Mouse (Mus musculus): ENCODE data around the gene Bbs1. TPM values are rescaled to one million over a fixed set of nuclear protein-coding genes. Genes with fewer than 3 reads are reported as not detected.
A peak's percentile ranks its signal among the peaks of the same experiment; 100 is the strongest.

Gene Bbs1
- polyA plus RNA-seq, 1 experiment from 2014 or later, result 10.1 TPM

DNA sequence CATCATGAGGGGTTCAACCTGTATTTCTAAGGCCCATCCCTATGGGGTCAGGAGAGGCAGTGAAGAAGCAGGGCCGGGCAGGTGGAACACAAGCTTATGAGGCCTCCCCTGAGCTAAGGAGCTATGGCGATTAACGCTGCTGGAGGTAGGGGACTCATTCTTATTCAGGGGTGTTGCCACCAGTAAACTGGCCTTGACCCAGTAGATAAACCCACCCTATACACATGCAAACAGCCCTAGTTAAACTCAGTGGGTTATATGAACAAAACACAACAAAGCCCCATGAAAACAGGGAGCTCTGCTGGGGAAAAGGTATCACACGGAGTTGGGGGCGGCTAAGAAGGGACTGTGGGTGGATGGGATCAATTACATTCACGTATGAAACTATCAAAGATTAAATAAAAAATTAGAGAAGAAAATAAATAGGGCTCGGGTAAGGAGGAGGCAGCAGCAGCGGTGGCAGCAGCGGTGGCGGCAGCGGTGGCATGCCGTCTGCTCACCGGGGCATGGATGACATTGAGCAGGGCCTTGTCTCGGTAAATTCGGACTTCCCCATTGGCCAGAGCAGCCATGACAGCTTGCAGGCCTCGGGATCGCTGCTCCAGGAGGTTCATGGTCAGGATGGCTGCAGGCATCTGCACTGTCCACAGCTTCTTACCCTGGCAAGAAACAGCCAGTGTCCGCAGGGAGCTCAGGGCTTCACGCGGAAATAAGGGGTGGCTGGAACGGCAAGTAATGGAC, 9.5 kb downstream of the Bbs1 start:
- H3K36me3 ChIP-seq (ENCODE audit: control insufficient read depth, insufficient read depth), result peaks cover 3% of the 10 kb centered on the region; the same call in 1 of the 2 replicates
- H3K4me2 ChIP-seq (ENCODE audit: low read length), result no peak overlapping the region
- 55% methylated on average over 21 of the region's 21 CpGs for whole genome bisulfite sequencing
- no peaks in the 10 kb centered on the region for H3K9me3 ChIP-seq (ENCODE audit: control insufficient read depth, low read length)
- no peak overlapping the region for H3K9ac ChIP-seq (replicated peaks; ENCODE audit: low read depth, low read length)
- no peaks in the 10 kb centered on the region for H3K27me3 ChIP-seq (replicated peaks; ENCODE audit: control insufficient read depth, insufficient read depth, low read length)
- no peak for ATAC-seq
- no peak overlapping the region for H3K4me3 ChIP-seq (replicated peaks; ENCODE audit: low read length)
- H3K4me1 ChIP-seq (replicated peaks; ENCODE audit: control insufficient read depth, insufficient read depth, low read length), result no peaks in the 10 kb centered on the region
- H3K27ac ChIP-seq (ENCODE audit: low read length), result no peak overlapping the region

DNA sequence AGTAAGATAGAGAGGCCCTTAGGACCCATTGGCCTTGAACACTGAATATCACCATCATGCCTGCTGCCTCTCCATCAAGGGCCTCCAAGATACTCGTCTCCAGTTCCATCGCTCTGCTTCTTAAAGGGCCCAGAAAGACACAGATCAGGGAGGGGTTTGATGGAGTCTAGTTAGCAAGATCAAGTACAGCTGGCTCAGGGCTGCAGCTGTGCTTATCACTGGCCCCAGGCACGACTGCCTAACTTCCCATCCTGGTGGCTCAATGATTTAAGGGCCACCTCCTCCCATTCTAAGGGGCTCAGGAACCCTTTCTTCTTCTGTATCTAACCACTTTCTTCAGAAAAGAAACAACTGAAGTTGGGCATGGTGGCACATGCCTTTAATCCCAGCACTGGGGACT, 14.6 kb downstream of the Bbs1 start:
- ATAC-seq, result no peak
- Histone ChIP-seq H3K4me2 (ENCODE audit: low read length) (no peak overlapping the region), H3K4me3 (replicated peaks; ENCODE audit: low read length) (no peak overlapping the region), H3K4me1 (replicated peaks; ENCODE audit: control insufficient read depth, insufficient read depth, low read length) (no peaks in the 10 kb centered on the region), H3K27ac (ENCODE audit: low read length) (no peak overlapping the region), H3K27me3 (replicated peaks; ENCODE audit: control insufficient read depth, insufficient read depth, low read length) (no peaks in the 10 kb centered on the region), H3K9me3 (ENCODE audit: control insufficient read depth, low read length) (no peaks in the 10 kb centered on the region), H3K9ac (replicated peaks; ENCODE audit: low read depth, low read length) (no peak overlapping the region), H3K36me3 (ENCODE audit: control insufficient read depth, insufficient read depth) (no peaks in the 10 kb centered on the region; the same call in 1 of the 2 replicates)
- 92% methylated on average over 3 of the region's 3 CpGs for WGBS

DNA sequence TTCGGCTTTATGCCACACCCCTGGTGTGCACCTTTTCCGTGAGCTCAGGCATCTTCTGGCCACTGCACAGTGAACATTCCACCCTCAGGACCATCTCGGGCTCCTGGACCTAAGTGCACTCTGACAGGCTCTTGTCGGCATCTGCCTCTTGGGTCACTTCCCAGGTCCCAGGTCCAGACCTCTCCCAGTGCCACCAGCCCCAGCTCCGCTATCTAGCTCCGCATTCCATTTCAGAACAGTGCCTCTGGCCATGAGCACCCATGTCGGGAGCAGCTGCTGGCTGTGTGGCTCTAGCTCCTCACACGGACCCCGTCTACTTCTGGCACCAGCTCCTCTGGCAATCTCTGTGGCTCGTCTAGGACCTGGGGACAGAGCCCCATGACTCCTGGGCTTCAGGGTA, 16.6 kb downstream of the Bbs1 start:
- ATAC-seq, result no peak
- Histone ChIP-seq H3K9me3 (ENCODE audit: control insufficient read depth, low read length) (no peaks in the 10 kb centered on the region), H3K27me3 (replicated peaks; ENCODE audit: control insufficient read depth, insufficient read depth, low read length) (no peaks in the 10 kb centered on the region), H3K4me1 (replicated peaks; ENCODE audit: control insufficient read depth, insufficient read depth, low read length) (no peaks in the 10 kb centered on the region), H3K36me3 (ENCODE audit: control insufficient read depth, insufficient read depth) (no peaks in the 10 kb centered on the region; the same call in 1 of the 2 replicates), H3K9ac (replicated peaks; ENCODE audit: low read depth, low read length) (no peak overlapping the region), H3K27ac (ENCODE audit: low read length) (no peak overlapping the region), H3K4me3 (replicated peaks; ENCODE audit: low read length) (no peak overlapping the region), H3K4me2 (ENCODE audit: low read length) (no peak overlapping the region)
- WGBS, result 87% methylated on average over 10 of the region's 10 CpGs

DNA sequence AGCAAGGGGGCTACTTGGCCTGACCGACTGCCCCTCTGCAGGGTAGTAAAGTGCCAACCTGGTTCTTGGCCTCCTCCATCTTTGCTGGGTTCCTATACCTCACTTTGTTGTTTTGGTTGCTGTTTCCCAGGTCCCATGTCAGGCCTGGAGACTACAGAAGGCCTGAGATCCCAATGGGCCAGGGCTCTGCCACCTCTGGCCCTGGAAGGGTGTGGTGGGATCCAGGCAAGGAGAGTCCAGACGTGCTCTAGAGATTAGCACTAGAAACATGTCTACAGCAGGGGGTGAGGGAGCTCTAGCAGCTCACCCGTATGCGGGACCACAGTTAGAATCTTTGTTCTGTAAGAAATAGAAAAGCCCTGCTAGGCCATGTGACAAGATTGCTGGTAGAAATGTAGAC, 22.5 kb downstream of the Bbs1 start:
- ATAC-seq, result no peak
- H3K27ac ChIP-seq (ENCODE audit: low read length), result no peak overlapping the region
- no peak overlapping the region for H3K9ac ChIP-seq (replicated peaks; ENCODE audit: low read depth, low read length)
- H3K4me1 ChIP-seq (replicated peaks; ENCODE audit: control insufficient read depth, insufficient read depth, low read length), result peaks cover 8% of the 10 kb centered on the region
- H3K4me2 ChIP-seq (ENCODE audit: low read length), result no peak overlapping the region
- H3K27me3 ChIP-seq (replicated peaks; ENCODE audit: control insufficient read depth, insufficient read depth, low read length), result no peaks in the 10 kb centered on the region
- WGBS, result 88% methylated on average over 4 of the region's 4 CpGs
- H3K4me3 ChIP-seq (replicated peaks; ENCODE audit: low read length), result no peak overlapping the region
- H3K36me3 ChIP-seq (ENCODE audit: control insufficient read depth, insufficient read depth), result peaks cover 2% of the 10 kb centered on the region; the same call in 1 of the 2 replicates
- no peaks in the 10 kb centered on the region for H3K9me3 ChIP-seq (ENCODE audit: control insufficient read depth, low read length)

DNA sequence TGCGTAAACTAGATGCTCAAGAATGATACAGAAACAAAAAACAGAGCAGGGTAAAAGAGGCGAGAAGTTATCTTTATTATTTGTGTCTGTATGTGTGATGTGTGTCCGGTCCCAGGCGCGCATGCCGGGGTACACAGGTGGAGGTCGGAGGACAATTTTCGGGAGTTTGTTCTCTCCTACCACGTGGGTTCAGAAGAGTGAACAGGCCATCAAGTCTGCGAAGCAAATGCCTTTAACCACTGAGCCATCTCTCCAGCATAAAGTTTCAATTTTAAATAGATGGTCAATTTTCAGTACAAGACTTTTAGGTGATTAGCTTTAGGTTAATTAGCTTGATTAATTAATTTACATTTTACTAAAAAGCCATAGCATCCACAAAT, 27.1 kb downstream of the Bbs1 start:
- 71% methylated on average over 10 of the region's 10 CpGs for WGBS
- Histone ChIP-seq H3K4me3 (replicated peaks; ENCODE audit: low read length) (peak overlapping the region; percentile 91), H3K4me1 (replicated peaks; ENCODE audit: control insufficient read depth, insufficient read depth, low read length) (peaks cover 15% of the 10 kb centered on the region), H3K4me2 (ENCODE audit: low read length) (peak overlapping the region; percentile 54), H3K27me3 (replicated peaks; ENCODE audit: control insufficient read depth, insufficient read depth, low read length) (peaks cover 6% of the 10 kb centered on the region; the same call in 1 of the 2 replicates), H3K36me3 (ENCODE audit: control insufficient read depth, insufficient read depth) (peaks cover 2% of the 10 kb centered on the region; the same call in 1 of the 2 replicates), H3K9me3 (ENCODE audit: control insufficient read depth, low read length) (no peaks in the 10 kb centered on the region), H3K9ac (replicated peaks; ENCODE audit: low read depth, low read length) (no peak overlapping the region), H3K27ac (ENCODE audit: low read length) (no peak overlapping the region)
- ATAC-seq, result no peak

DNA sequence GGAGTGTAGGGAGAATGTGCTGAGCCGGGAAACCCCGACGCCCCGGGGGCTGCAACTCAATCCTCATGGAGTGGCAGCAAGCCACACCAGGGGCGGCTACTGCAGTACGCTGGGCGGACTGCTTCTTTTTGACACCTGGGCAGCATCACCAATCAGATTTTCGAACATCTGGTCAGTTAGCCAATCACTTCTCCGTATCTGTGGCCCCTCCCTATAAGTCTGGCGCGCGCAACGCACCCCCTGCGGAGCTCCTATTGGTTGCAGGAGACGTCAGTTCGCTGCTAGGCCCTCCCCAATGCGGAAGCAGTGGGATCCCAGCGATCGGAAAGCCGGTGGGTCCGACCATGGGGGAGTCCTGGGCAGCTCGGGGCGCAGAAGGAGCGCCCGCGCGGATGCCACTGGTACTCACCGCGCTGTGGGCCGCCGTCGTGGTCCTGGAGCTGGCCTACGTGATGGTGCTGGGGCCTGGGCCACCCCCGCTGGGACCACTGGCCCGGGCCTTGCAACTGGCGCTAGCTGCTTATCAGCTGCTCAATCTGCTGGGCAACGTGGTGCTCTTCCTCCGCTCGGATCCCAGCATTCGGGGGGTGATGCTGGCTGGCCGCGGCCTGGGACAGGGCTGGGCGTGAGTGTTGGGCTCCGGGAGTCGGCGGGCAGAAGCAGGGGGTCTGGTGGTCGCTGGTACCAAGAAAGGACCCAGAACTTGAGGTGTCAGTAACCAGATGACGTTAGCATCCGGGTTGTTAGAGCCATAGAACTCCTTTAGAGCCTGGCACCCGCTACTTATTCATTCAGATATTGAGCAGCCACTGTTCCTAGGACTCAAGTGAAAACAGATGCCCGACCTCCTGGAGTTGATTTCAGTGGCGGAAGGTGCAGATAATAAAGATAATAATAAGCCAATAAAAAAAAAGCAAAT, 27.8 kb downstream of the Bbs1 start, which contains the start of gene Zdhhc24:
TSS of gene Zdhhc24 (plus strand) at position 264 of the 919 bp plus-strand sequence.
- Histone ChIP-seq H3K4me2 (ENCODE audit: low read length) (peak within 1 kb of the TSS; percentile 54), H3K9ac (replicated peaks; ENCODE audit: low read depth, low read length) (peak within 1 kb of the TSS; percentile 89), H3K36me3 (ENCODE audit: control insufficient read depth, insufficient read depth) (no peaks in the 10 kb centered on the region), H3K27ac (ENCODE audit: low read length) (peak within 1 kb of the TSS; percentile 63; the same call in 1 of the 2 replicates), H3K27me3 (replicated peaks; ENCODE audit: control insufficient read depth, insufficient read depth, low read length) (peaks cover 6% of the 10 kb centered on the region; the same call in 1 of the 2 replicates), H3K4me3 (replicated peaks; ENCODE audit: low read length) (peak within 1 kb of the TSS; percentile 91), H3K4me1 (replicated peaks; ENCODE audit: control insufficient read depth, insufficient read depth, low read length) (peaks cover 15% of the 10 kb centered on the region), H3K9me3 (ENCODE audit: control insufficient read depth, low read length) (no peaks in the 10 kb centered on the region)
- peak; percentile 99 for ATAC-seq
- WGBS, result 1% methylated on average over 52 of the region's 52 CpGs

DNA sequence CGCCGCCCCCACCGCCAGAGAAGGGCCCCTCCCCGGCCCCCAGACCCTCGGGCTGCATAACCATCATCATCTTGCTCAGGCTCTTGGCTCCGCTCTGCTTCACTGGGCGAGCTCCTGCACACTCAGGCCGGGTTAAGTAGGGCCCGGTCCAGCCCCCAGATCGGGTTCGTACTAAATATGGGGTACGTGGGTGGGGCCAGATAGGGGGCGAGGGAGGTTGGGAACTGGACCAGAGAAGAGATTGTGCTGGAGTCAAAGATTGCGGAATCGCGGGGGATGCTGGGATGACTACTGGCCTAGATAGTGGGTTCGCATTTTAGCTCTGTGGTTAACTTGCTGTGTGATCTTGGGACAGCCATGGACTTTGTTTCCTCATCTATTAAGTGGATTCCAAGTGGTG, 28.6 kb downstream of the Bbs1 start, which contains the start of gene Actn3:
TSS of gene Actn3 (minus strand) at position 125 of the 400 bp plus-strand sequence.
- ATAC-seq, result no peak; the same call in 1 of the 2 replicates
- no peaks in the 10 kb centered on the region for H3K9me3 ChIP-seq (ENCODE audit: control insufficient read depth, low read length)

DNA sequence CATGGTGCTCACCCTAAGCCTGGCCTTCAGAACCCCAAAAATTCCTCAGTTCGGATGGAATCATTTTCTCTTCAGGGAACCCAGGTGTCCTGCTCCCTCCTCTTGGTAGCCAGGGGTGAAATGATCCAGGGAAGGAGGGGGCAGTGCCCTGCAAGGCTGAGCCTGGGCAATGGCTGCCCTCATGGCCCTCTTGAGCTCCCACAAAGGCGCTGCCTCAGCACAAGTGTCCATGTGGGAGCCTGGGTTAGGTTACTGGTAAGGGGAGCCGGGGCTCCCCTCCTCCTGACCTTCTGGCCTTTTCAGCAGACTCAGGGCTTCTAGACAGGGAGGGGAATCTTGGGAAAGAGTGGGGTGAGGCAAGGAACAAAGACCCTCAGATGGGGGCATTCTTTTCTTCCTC, 29.7 kb downstream of the Bbs1 start:
- no peak for ATAC-seq
- Histone ChIP-seq H3K4me2 (ENCODE audit: low read length) (no peak overlapping the region), H3K27me3 (replicated peaks; ENCODE audit: control insufficient read depth, insufficient read depth, low read length) (peaks cover 6% of the 10 kb centered on the region; the same call in 1 of the 2 replicates), H3K9ac (replicated peaks; ENCODE audit: low read depth, low read length) (no peak overlapping the region), H3K27ac (ENCODE audit: low read length) (no peak overlapping the region), H3K4me3 (replicated peaks; ENCODE audit: low read length) (no peak overlapping the region), H3K9me3 (ENCODE audit: control insufficient read depth, low read length) (no peaks in the 10 kb centered on the region), H3K4me1 (replicated peaks; ENCODE audit: control insufficient read depth, insufficient read depth, low read length) (peaks cover 15% of the 10 kb centered on the region), H3K36me3 (ENCODE audit: control insufficient read depth, insufficient read depth) (no peaks in the 10 kb centered on the region)
- WGBS, result 57% methylated on average over 3 of the region's 3 CpGs

More for the DNA sequence above, 28.6 kb downstream of the Bbs1 start, which contains the start of gene Actn3:
- peak within 1 kb of the TSS; percentile 89 for H3K9ac ChIP-seq (replicated peaks; ENCODE audit: low read depth, low read length)
- WGBS, result 3% methylated on average over 17 of the region's 17 CpGs
- H3K36me3 ChIP-seq (ENCODE audit: control insufficient read depth, insufficient read depth), result no peaks in the 10 kb centered on the region
- H3K4me1 ChIP-seq (replicated peaks; ENCODE audit: control insufficient read depth, insufficient read depth, low read length), result peaks cover 15% of the 10 kb centered on the region
- H3K4me2 ChIP-seq (ENCODE audit: low read length), result peak within 1 kb of the TSS; percentile 54
- peak within 1 kb of the TSS; percentile 91 for H3K4me3 ChIP-seq (replicated peaks; ENCODE audit: low read length)
- peak within 1 kb of the TSS; percentile 63; the same call in 1 of the 2 replicates for H3K27ac ChIP-seq (ENCODE audit: low read length)
- H3K27me3 ChIP-seq (replicated peaks; ENCODE audit: control insufficient read depth, insufficient read depth, low read length), result peaks cover 6% of the 10 kb centered on the region; the same call in 1 of the 2 replicates

DNA sequence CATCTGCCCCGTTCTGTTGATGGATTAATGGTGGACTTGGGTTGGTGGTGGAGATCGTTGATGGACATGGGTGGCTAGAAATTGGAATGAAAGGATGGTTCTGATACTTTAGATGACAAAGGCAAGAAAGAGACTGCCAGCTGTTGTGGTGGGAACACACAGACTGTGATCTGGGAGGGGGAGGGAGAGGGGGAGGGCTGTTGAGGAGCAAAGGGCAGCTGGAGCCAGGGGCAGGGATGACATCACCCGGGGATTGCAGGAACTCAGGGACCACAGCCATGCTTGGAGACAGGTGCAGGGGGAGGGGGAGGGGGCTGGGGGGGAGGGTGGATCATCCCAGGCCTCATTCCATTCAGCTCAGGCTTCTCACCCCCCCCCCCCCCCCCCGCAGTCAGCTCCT, 30.2 kb downstream of the Bbs1 start:
- Histone ChIP-seq H3K27ac (ENCODE audit: low read length) (no peak overlapping the region), H3K4me2 (ENCODE audit: low read length) (no peak overlapping the region), H3K36me3 (ENCODE audit: control insufficient read depth, insufficient read depth) (no peaks in the 10 kb centered on the region), H3K27me3 (replicated peaks; ENCODE audit: control insufficient read depth, insufficient read depth, low read length) (peaks cover 6% of the 10 kb centered on the region; the same call in 1 of the 2 replicates), H3K9ac (replicated peaks; ENCODE audit: low read depth, low read length) (no peak overlapping the region), H3K4me3 (replicated peaks; ENCODE audit: low read length) (no peak overlapping the region), H3K9me3 (ENCODE audit: control insufficient read depth, low read length) (no peaks in the 10 kb centered on the region), H3K4me1 (replicated peaks; ENCODE audit: control insufficient read depth, insufficient read depth, low read length) (peaks cover 15% of the 10 kb centered on the region)
- no peak for ATAC-seq
- 65% methylated on average over 4 of the region's 4 CpGs for WGBS
